Mouse (Mus musculus): Measurements from ENCODE around the gene Pinlyp. TPM values are rescaled to one million over a fixed set of nuclear protein-coding genes. Genes with fewer than 3 reads are reported as not detected.
"Not testable (repeated sequence)": the region's sequence is repeated elsewhere in the genome, so short reads cannot be mapped to it uniquely, and the experiment has no call there.

The Pinlyp gene
- polyA plus RNA-seq, 1 experiment: not detected

GRCm38 (mm10) chr7:24530062-24530931 is 15.6 kb downstream of the Pinlyp start, which contains the start of gene Irgq:
Gene Irgq (plus strand): TSS chr7:24530689.
- Histone ChIP-seq H3K27ac (ENCODE audit: insufficient read depth, low read depth, low read length) (peak within 1 kb of the TSS; percentile 81), H3K4me3 (ENCODE audit: insufficient read depth, low read length) (peak within 1 kb of the TSS; percentile 79), H3K4me1 (ENCODE audit: control insufficient read depth, insufficient read depth, low read length) (peaks cover 6% of the 10 kb centered on the region)
- TF ChIP-seq CTCF (IDR thresholded peaks at IDR 0.05; ENCODE audit: low read depth, low read length) (no peak), POLR2A (IDR thresholded peaks at IDR 0.05; ENCODE audit: borderline replicate concordance, low read depth, low read length) (0 out of 2 replicates have a peak, but pooled peaks have one; percentile 40)

GRCm38 (mm10) chr7:24529580-24529979 is 16.3 kb downstream of the Pinlyp start:
- peaks cover 6% of the 10 kb centered on the region for H3K4me1 ChIP-seq (ENCODE audit: control insufficient read depth, insufficient read depth, low read length)
- H3K4me3 ChIP-seq (ENCODE audit: insufficient read depth, low read length): peak overlapping the region; percentile 79
- H3K27ac ChIP-seq (ENCODE audit: insufficient read depth, low read depth, low read length): no peak overlapping the region
- TF ChIP-seq CTCF (IDR thresholded peaks at IDR 0.05; ENCODE audit: low read depth, low read length): no peak
- no peak for TF ChIP-seq POLR2A (IDR thresholded peaks at IDR 0.05; ENCODE audit: borderline replicate concordance, low read depth, low read length)

GRCm38 (mm10) chr7:24528861-24529260 is 17.1 kb downstream of the Pinlyp start:
- H3K4me3 ChIP-seq (ENCODE audit: insufficient read depth, low read length): no peak overlapping the region
- H3K4me1 ChIP-seq (ENCODE audit: control insufficient read depth, insufficient read depth, low read length): peaks cover 6% of the 10 kb centered on the region
- H3K27ac ChIP-seq (ENCODE audit: insufficient read depth, low read depth, low read length): no peak overlapping the region
- TF ChIP-seq CTCF (IDR thresholded peaks at IDR 0.05; ENCODE audit: low read depth, low read length) (no peak), POLR2A (IDR thresholded peaks at IDR 0.05; ENCODE audit: borderline replicate concordance, low read depth, low read length) (no peak)

GRCm38 (mm10) chr7:24525686-24526420 is 20.1 kb downstream of the Pinlyp start:
- H3K4me1 ChIP-seq (ENCODE audit: control insufficient read depth, insufficient read depth, low read length): peaks cover 6% of the 10 kb centered on the region
- no peak overlapping the region for H3K4me3 ChIP-seq (ENCODE audit: insufficient read depth, low read length)
- TF ChIP-seq CTCF (IDR thresholded peaks at IDR 0.05; ENCODE audit: low read depth, low read length) (no peak), POLR2A (IDR thresholded peaks at IDR 0.05; ENCODE audit: borderline replicate concordance, low read depth, low read length) (no peak)
- no peak overlapping the region for H3K27ac ChIP-seq (ENCODE audit: insufficient read depth, low read depth, low read length)

- H3K4me1 ChIP-seq (ENCODE audit: control insufficient read depth, insufficient read depth, low read length): peaks cover 6% of the 10 kb centered on the region
These were observed 20.9 kb downstream of the Pinlyp start for GRCm38 (mm10) chr7:24524978-24525377.

GRCm38 (mm10) chr7:24523723-24524122 is 22.2 kb downstream of the Pinlyp start:
- Histone ChIP-seq H3K4me1 (ENCODE audit: control insufficient read depth, insufficient read depth, low read length) (no peaks in the 10 kb centered on the region), H3K27ac (ENCODE audit: insufficient read depth, low read depth, low read length) (no peak overlapping the region), H3K4me3 (ENCODE audit: insufficient read depth, low read length) (no peak overlapping the region)
- TF ChIP-seq CTCF (IDR thresholded peaks at IDR 0.05; ENCODE audit: low read depth, low read length) (no peak), POLR2A (IDR thresholded peaks at IDR 0.05; ENCODE audit: borderline replicate concordance, low read depth, low read length) (no peak)

More at GRCm38 (mm10) chr7:24524978-24525377, 20.9 kb downstream of the Pinlyp start:
- Histone ChIP-seq H3K27ac (ENCODE audit: insufficient read depth, low read depth, low read length) (no peak overlapping the region), H3K4me3 (ENCODE audit: insufficient read depth, low read length) (no peak overlapping the region)
- TF ChIP-seq CTCF (IDR thresholded peaks at IDR 0.05; ENCODE audit: low read depth, low read length) (no peak), POLR2A (IDR thresholded peaks at IDR 0.05; ENCODE audit: borderline replicate concordance, low read depth, low read length) (no peak)

- no peaks in the 10 kb centered on the region for H3K4me1 ChIP-seq (ENCODE audit: control insufficient read depth, insufficient read depth, low read length)
- H3K27ac ChIP-seq (ENCODE audit: insufficient read depth, low read depth, low read length): no peak overlapping the region
- TF ChIP-seq CTCF (IDR thresholded peaks at IDR 0.05; ENCODE audit: low read depth, low read length) (no peak), POLR2A (IDR thresholded peaks at IDR 0.05; ENCODE audit: borderline replicate concordance, low read depth, low read length) (no peak)
- no peak overlapping the region for H3K4me3 ChIP-seq (ENCODE audit: insufficient read depth, low read length)
These were observed 23.1 kb downstream of the Pinlyp start for GRCm38 (mm10) chr7:24522805-24523204.

- H3K4me1 ChIP-seq (ENCODE audit: control insufficient read depth, insufficient read depth, low read length); H3K27ac ChIP-seq (ENCODE audit: insufficient read depth, low read depth, low read length); H3K4me3 ChIP-seq (ENCODE audit: insufficient read depth, low read length): not testable (repeated sequence)
These were observed 25.9 kb downstream of the Pinlyp start for GRCm38 (mm10) chr7:24520054-24520453.

- Histone ChIP-seq H3K27ac (ENCODE audit: insufficient read depth, low read depth, low read length) (no peak overlapping the region), H3K4me1 (ENCODE audit: control insufficient read depth, insufficient read depth, low read length) (no peaks in the 10 kb centered on the region), H3K4me3 (ENCODE audit: insufficient read depth, low read length) (no peak overlapping the region)
- no peak for TF ChIP-seq CTCF (IDR thresholded peaks at IDR 0.05; ENCODE audit: low read depth, low read length)
- TF ChIP-seq POLR2A (IDR thresholded peaks at IDR 0.05; ENCODE audit: borderline replicate concordance, low read depth, low read length): no peak
These were observed 26.8 kb downstream of the Pinlyp start for GRCm38 (mm10) chr7:24519130-24519529.

GRCm38 (mm10) chr7:24517654-24518053 is 28.3 kb downstream of the Pinlyp start:
- TF ChIP-seq CTCF (IDR thresholded peaks at IDR 0.05; ENCODE audit: low read depth, low read length): no peak
- no peak for TF ChIP-seq POLR2A (IDR thresholded peaks at IDR 0.05; ENCODE audit: borderline replicate concordance, low read depth, low read length)
- H3K4me1 ChIP-seq (ENCODE audit: control insufficient read depth, insufficient read depth, low read length): no peaks in the 10 kb centered on the region
- no peak overlapping the region for H3K4me3 ChIP-seq (ENCODE audit: insufficient read depth, low read length)

More at GRCm38 (mm10) chr7:24517654-24518053, 28.3 kb downstream of the Pinlyp start:
- no peak overlapping the region for H3K27ac ChIP-seq (ENCODE audit: insufficient read depth, low read depth, low read length)
